15 mouse cellular contexts compared by ENCODE assay signal in genomic region chr13:13796082-13796481, GRCm38 (mm10). TPM values are rescaled to one million over a fixed set of nuclear protein-coding genes. Genes with fewer than 3 reads are reported as not detected.
"Had no signal": no experiment of that assay in that cellular context is flagged by ENCODE, and none has a peak within 500 bp of the region (broad histone marks: within the 10 kb centered on the region; RNA-seq: fewer than 3 reads in every experiment).

No protein-coding gene starts in this region.

- H3K4me1 ChIP-seq: limb, embryonic 15.5 days; liver, embryonic 12.5 days; lung, embryonic 15.5 days; midbrain, embryonic 12.5 days; neural tube, embryonic 13.5 days had no signal

- H3K9ac ChIP-seq: limb, embryonic 15.5 days; liver, embryonic 12.5 days; lung, embryonic 15.5 days; midbrain, embryonic 12.5 days; neural tube, embryonic 13.5 days had no signal

- ATAC-seq: liver, embryonic 12.5 days; midbrain, embryonic 16.5 days had no signal

- H3K4me2 ChIP-seq: limb, embryonic 15.5 days; liver, embryonic 12.5 days; lung, embryonic 15.5 days; midbrain, embryonic 12.5 days; neural tube, embryonic 13.5 days had no signal

- H3K4me3 ChIP-seq: limb, embryonic 15.5 days; liver, embryonic 12.5 days; lung, embryonic 15.5 days; midbrain, embryonic 12.5 days; neural tube, embryonic 13.5 days had no signal

- H3K27me3 ChIP-seq: limb, embryonic 15.5 days; liver, embryonic 12.5 days; lung, embryonic 15.5 days; midbrain, embryonic 12.5 days; neural tube, embryonic 13.5 days had no signal

- H3K9me3 ChIP-seq: limb, embryonic 15.5 days; liver, embryonic 12.5 days; lung, embryonic 15.5 days; midbrain, embryonic 12.5 days; neural tube, embryonic 13.5 days had no signal

- DNase-seq: kidney, adult 8-10 months; kidney, postnatal 25 days; layer of hippocampus, adult 9-11 months; layer of hippocampus, postnatal 36 days; retina, postnatal 1 day; right cerebral cortex, postnatal 4 days; spleen, adult 18-20 months; thymus, postnatal 36 days had no signal

- H3K27ac ChIP-seq: limb, embryonic 15.5 days; liver, embryonic 12.5 days; lung, embryonic 15.5 days; midbrain, embryonic 12.5 days; neural tube, embryonic 13.5 days had no signal

- H3K36me3 ChIP-seq: limb, embryonic 15.5 days; liver, embryonic 12.5 days; lung, embryonic 15.5 days; midbrain, embryonic 12.5 days; neural tube, embryonic 13.5 days had no signal

RNA-seq across cellular contexts. Expression of gene Gng4, which starts 12.2 kb away (rescaled TPM):
- polyA plus RNA-seq: liver, embryonic 12.5 days; testis, adult 2 months had no signal
